Mouse (Mus musculus): ENCODE measurements at regions not wholly inside any gene's neighbourhood (a gene's known extent, or its start where the extent isn't known, plus 50 kb on each side); places are given as distances from the start of the nearest gene placed in this dataset.
A peak's percentile ranks its signal among the peaks of the same experiment; 100 is the strongest.

GRCm38 (mm10) chr4:125945062-125945461 lies 79.3 kb upstream of the Csf3r start:
- no peak for TF ChIP-seq CTCF (IDR thresholded peaks at IDR 0.05)
- Histone ChIP-seq H3K27ac (no peak overlapping the region), H3K4me3 (no peak overlapping the region)
- no peak for DNase-seq (ENCODE audit: extremely low spot score in 1 of 2, low spot score in 2 of 2)
- intact Hi-C loops (cut with DNase I) = no loop called here

GRCm38 (mm10) chr4:125959426-125959825 lies 64.9 kb upstream of the Csf3r start:
- Histone ChIP-seq H3K27ac (no peak overlapping the region), H3K4me3 (no peak overlapping the region)
- intact Hi-C loops (cut with DNase I) = no loop called here
- no peak for DNase-seq (ENCODE audit: extremely low spot score in 1 of 2, low spot score in 2 of 2)
- TF ChIP-seq CTCF (IDR thresholded peaks at IDR 0.05) = no peak

GRCm38 (mm10) chr4:125960704-125961279 lies 63.6 kb upstream of the Csf3r start:
- DNase-seq (ENCODE audit: extremely low spot score in 1 of 2, low spot score in 2 of 2) = no peak
- Histone ChIP-seq H3K4me3 (no peak overlapping the region), H3K27ac (no peak overlapping the region)
- no peak for TF ChIP-seq CTCF (IDR thresholded peaks at IDR 0.05)
- intact Hi-C loops (cut with DNase I) = loop anchor here (5.0 kb wide), 1 partner anchor 728 kb away; no protein-coding TSS in a partner anchor

- Histone ChIP-seq H3K4me3 (no peak overlapping the region), H3K27ac (no peak overlapping the region)
- peak; percentile 92 for TF ChIP-seq CTCF (IDR thresholded peaks at IDR 0.05)
- DNase-seq (ENCODE audit: extremely low spot score in 1 of 2, low spot score in 2 of 2) = peak; percentile 76 to 84
- intact Hi-C loops (cut with DNase I) = loop anchor here (1.0 to 5.0 kb wide), 2 partner anchors 730 to 802 kb away; no protein-coding TSS in a partner anchor
These were observed 61.7 kb upstream of the Csf3r start for GRCm38 (mm10) chr4:125962677-125963076.
